Mouse (Mus musculus) lung, postnatal 36 days (tissue): ENCODE data around the gene Scd2.
"Not testable (repeated sequence)": the region's sequence is repeated elsewhere in the genome, so short reads cannot be mapped to it uniquely, and the experiment has no call there.

Experiments used
- DNase-seq: peaks from one replicate; pipeline ENCODE4 v3.0.0; 2022; ENCODE audit warnings: mixed read lengths

The Scd2 gene

GRCm38 (mm10) chr19:44292941-44293768 lies at the start of gene Scd2:
Gene Scd2 (plus strand): TSS chr19:44293674.
- no peak for DNase-seq

DNA sequence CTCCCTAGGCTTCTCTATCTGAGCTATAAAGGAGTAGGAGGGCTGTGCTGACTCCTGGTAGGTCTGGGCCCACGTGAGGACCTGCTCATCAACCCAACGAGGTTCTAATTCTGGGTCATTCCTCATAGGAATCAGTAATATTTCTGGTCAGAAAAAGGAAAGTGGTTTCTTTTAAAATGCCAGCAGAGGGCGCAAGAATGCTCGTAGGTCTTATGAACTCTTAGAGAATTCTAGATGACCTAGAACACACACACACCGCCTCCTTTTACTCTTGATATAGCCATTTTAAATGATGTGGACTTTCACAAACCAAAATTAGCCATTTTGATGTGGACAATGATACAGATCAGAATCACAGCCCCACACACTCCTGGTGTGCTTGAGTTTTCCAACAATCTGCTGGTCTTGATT lies 47.7 kb upstream of the Scd2 start:
- peak; percentile 69 for DNase-seq

- peak; percentile 53 for DNase-seq
Observed at GRCm38 (mm10) chr19:44246341-44246911, 47.0 kb upstream of the Scd2 start.

DNA sequence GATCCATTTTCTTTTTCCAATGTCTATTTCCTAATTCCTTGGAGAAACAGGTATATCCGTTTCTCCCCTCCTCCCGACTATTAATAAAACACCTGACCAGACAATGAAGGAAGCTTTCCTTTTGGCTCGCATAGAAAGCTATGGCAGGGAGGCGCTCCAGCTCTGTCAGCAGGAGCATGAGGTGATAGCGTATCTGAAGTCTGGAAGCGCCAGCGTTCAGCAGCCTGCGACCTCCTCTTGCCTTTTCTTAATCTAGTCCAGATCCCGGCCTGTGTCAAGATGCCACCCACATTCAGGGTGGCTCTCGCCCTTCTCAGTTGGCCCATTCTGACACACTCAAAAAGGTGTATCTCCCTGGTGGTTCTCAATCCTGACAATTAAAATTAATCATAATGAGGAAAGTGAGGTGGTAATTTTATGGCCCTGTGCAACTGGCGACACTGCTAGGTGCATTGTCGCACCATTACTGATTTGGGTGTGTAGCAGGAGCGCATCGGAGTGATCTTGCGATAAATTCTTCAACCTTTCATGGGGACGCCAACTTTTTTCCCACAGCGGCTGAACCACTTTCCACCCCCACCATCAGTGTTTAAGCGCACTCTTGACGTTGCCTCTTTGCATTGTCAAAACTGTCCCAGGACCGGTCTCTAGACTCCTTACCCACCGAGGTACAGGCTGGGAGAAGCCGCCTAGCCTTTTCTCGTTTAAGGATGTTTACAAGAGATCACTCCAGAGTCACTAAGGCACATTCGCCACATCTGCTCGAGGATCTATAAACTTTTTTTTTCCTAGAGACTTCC lies 46.0 kb upstream of the Scd2 start:
- no peak for DNase-seq

- DNase-seq: peak; percentile 98
Observed at GRCm38 (mm10) chr19:44248081-44248853, 45.2 kb upstream of the Scd2 start.

DNA sequence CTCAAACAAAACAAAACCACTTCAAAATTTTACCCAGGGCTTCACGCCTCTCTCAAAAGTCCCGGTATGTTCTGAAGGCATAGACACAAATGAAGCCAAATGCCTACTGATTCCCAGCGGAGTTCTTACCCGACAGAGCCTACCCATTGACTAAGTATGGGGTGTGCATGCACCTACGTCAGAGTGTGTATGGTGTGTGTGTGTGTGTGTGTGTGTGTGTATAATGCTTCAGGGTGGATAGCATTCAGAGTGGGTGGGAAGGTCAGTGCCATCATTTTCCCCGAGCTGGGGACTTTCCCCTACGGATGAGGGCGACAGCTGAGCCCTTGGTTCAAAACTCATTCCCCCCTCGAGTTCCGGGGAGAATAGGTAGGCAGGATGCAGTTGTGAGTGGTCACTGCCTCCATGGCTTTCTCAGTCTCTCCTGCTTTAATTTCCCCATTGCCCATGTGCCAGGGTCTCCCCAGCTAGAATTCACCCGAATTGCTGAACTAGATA lies 44.6 kb upstream of the Scd2 start:
- DNase-seq: no peak

- DNase-seq: not testable (repeated sequence)
Observed at GRCm38 (mm10) chr19:44251138-44251537, 42.3 kb upstream of the Scd2 start.

- DNase-seq: no peak
Observed at GRCm38 (mm10) chr19:44251936-44252558, 41.4 kb upstream of the Scd2 start.

- not testable (repeated sequence) for DNase-seq
Observed at GRCm38 (mm10) chr19:44254106-44254505, 39.4 kb upstream of the Scd2 start.

GRCm38 (mm10) chr19:44257377-44257966 lies 36.0 kb upstream of the Scd2 start:
- no peak for DNase-seq

DNA sequence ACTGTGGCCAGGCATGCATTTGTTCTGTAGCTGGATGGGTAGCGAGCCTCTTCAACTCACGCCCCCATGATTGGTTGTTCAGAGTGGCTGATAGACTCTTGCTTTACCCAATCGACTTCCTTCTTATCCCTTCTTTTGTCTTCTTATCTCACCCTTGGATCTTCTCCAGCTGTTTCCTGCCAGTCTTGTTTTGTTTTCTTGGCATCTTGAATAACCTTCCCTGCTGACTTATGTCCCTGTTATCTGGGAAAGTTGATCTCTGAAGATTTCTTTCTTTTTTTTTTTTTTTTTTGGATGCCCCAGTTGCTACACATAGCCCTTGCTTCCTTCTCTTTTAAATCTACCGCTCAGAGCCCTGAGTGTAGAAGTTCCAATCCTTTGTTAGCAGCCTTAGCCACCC lies 34.0 kb upstream of the Scd2 start:
- DNase-seq: no peak

GRCm38 (mm10) chr19:44260487-44260886 lies 33.0 kb upstream of the Scd2 start:
- no peak for DNase-seq

GRCm38 (mm10) chr19:44261774-44262173 lies 31.7 kb upstream of the Scd2 start:
- DNase-seq: no peak

- DNase-seq: no peak
Observed at GRCm38 (mm10) chr19:44263581-44263980, 29.9 kb upstream of the Scd2 start.

GRCm38 (mm10) chr19:44264226-44264625 lies 29.2 kb upstream of the Scd2 start:
- no peak for DNase-seq

GRCm38 (mm10) chr19:44265300-44265699 lies 28.2 kb upstream of the Scd2 start:
- no peak for DNase-seq

- DNase-seq: no peak
Observed at GRCm38 (mm10) chr19:44265911-44266337, 27.6 kb upstream of the Scd2 start.

- DNase-seq: peak; percentile 63
Observed at GRCm38 (mm10) chr19:44266458-44266823, 27.0 kb upstream of the Scd2 start.

- peak; percentile 93 for DNase-seq
Observed at GRCm38 (mm10) chr19:44266824-44267498, 26.5 kb upstream of the Scd2 start.

GRCm38 (mm10) chr19:44267499-44268002 lies 25.9 kb upstream of the Scd2 start:
- DNase-seq: no peak

- no peak for DNase-seq
Observed at GRCm38 (mm10) chr19:44273711-44274110, 19.8 kb upstream of the Scd2 start.
